Mouse (Mus musculus): ENCODE measurements around the gene Dlgap5. TPM values are rescaled to one million over a fixed set of nuclear protein-coding genes. Genes with fewer than 3 reads are reported as not detected.

Dlgap5 gene
- total and polyA plus RNA-seq, 3 experiments = 45.0 to 71.2 (median 62.4) TPM

- Histone ChIP-seq H3K79me2 (ENCODE audit: control insufficient read depth, insufficient read depth, low read length, poor library complexity) (no peaks in the 10 kb centered on the region), H3K36me3 (ENCODE audit: control insufficient read depth in 1 of 2, insufficient read depth in 2 of 2, low read length in 2 of 2) (no peaks in the 10 kb centered on the region), H3K4me1 (ENCODE audit: control insufficient read depth in 1 of 2, insufficient read depth in 2 of 2, low read length in 2 of 2) (no peaks in the 10 kb centered on the region), H3K9me3 (replicated peaks; ENCODE audit: insufficient read depth, low read length) (no peaks in the 10 kb centered on the region), H3K4me3 (ENCODE audit: control insufficient read depth in 1 of 2, insufficient read depth in 1 of 2, low read depth in 2 of 2, low read length in 2 of 2) (no peak overlapping the region), H3K9ac (ENCODE audit: control insufficient read depth, low read depth, low read length, poor library complexity, severe bottlenecking) (no peak overlapping the region), H3K27me3 (ENCODE audit: control insufficient read depth in 1 of 2, insufficient read depth in 2 of 2, low read length in 2 of 2) (peaks cover 14 to 19% of the 10 kb centered on the region in 2 experiments), H3K27ac (ENCODE audit: control insufficient read depth, low read depth, low read length) (no peak overlapping the region)
- DNase-seq (ENCODE audit: low read depth, low spot score) = no peak
- TF ChIP-seq POLR2AphosphoS5 (IDR thresholded peaks at IDR 0.05; ENCODE audit: borderline replicate concordance, low read depth, low read length) = no peak
- TF ChIP-seq RCOR1 (IDR thresholded peaks at IDR 0.05; ENCODE audit: low read depth, low read length) = no peak
- TF ChIP-seq TBP (IDR thresholded peaks at IDR 0.05; ENCODE audit: low read depth, low read length) = no peak
- no peak for TF ChIP-seq POLR2A (IDR thresholded peaks at IDR 0.05; ENCODE audit: control insufficient read depth in 1 of 2, insufficient read depth in 1 of 2, low read depth in 1 of 2, low read length in 2 of 2, poor library complexity in 1 of 2)
- TF ChIP-seq GATA1 (IDR thresholded peaks at IDR 0.05; ENCODE audit: low read depth, low read length) = no peak
- no peak for TF ChIP-seq ZMIZ1 (IDR thresholded peaks at IDR 0.05; ENCODE audit: low read depth, low read length)
- TF ChIP-seq MXI1 (IDR thresholded peaks at IDR 0.05; ENCODE audit: low read depth, low read length) = no peak
- TF ChIP-seq SIN3A (IDR thresholded peaks at IDR 0.05; ENCODE audit: low read length) = no peak
- TF ChIP-seq RAD21 (IDR thresholded peaks at IDR 0.05; ENCODE audit: low read depth, low read length) = no peak
- no peak for TF ChIP-seq MYC (IDR thresholded peaks at IDR 0.05; ENCODE audit: low read depth, low read length)
- TF ChIP-seq ZC3H11A (IDR thresholded peaks at IDR 0.05; ENCODE audit: low read depth, low read length) = no peak
- TF ChIP-seq ZNF384 (IDR thresholded peaks at IDR 0.05; ENCODE audit: low read depth, low read length) = no peak
- no peak for TF ChIP-seq MYB (IDR thresholded peaks at IDR 0.05; ENCODE audit: low read depth, low read length)
- no peak for TF ChIP-seq USF1 (IDR thresholded peaks at IDR 0.05; ENCODE audit: low read depth, low read length)
- TF ChIP-seq TCF12 (IDR thresholded peaks at IDR 0.05; ENCODE audit: low read depth, low read length) = no peak
- no peak for TF ChIP-seq CHD1 (IDR thresholded peaks at IDR 0.05; ENCODE audit: low read depth, low read length)
- no peak for TF ChIP-seq POLR2AphosphoS2 (IDR thresholded peaks at IDR 0.05; ENCODE audit: low read length)
Measured at GRCm38 (mm10) chr14:47465468-47466175, 47.4 kb upstream of the Dlgap5 start.

GRCm38 (mm10) chr14:47464426-47464825 lies 46.2 kb upstream of the Dlgap5 start:
- no peak overlapping the region for H3K27ac ChIP-seq (ENCODE audit: control insufficient read depth, low read depth, low read length)
- H3K27me3 ChIP-seq (ENCODE audit: control insufficient read depth in 1 of 2, insufficient read depth in 2 of 2, low read length in 2 of 2) = peaks cover 17 to 19% of the 10 kb centered on the region in 2 experiments
- no peak overlapping the region for H3K4me3 ChIP-seq (ENCODE audit: control insufficient read depth in 1 of 2, insufficient read depth in 1 of 2, low read depth in 2 of 2, low read length in 2 of 2)
- no peak for DNase-seq (ENCODE audit: low read depth, low spot score)
- no peaks in the 10 kb centered on the region for H3K79me2 ChIP-seq (ENCODE audit: control insufficient read depth, insufficient read depth, low read length, poor library complexity)
- TF ChIP-seq MAZ (IDR thresholded peaks at IDR 0.05; ENCODE audit: low read depth, low read length) = no peak
- no peak for TF ChIP-seq TCF12 (IDR thresholded peaks at IDR 0.05; ENCODE audit: low read depth, low read length)
- TF ChIP-seq UBTF (IDR thresholded peaks at IDR 0.05; ENCODE audit: borderline replicate concordance, insufficient read depth, low read depth, low read length) = no peak
- TF ChIP-seq ZNF384 (IDR thresholded peaks at IDR 0.05; ENCODE audit: low read depth, low read length) = no peak
- no peak for TF ChIP-seq BHLHE40 (IDR thresholded peaks at IDR 0.05; ENCODE audit: borderline replicate concordance, low read depth, low read length)
- TF ChIP-seq USF2 (IDR thresholded peaks at IDR 0.05; ENCODE audit: borderline replicate concordance in 1 of 2, insufficient read depth in 1 of 2, low read depth in 1 of 2, low read length in 2 of 2) = no peak
- TF ChIP-seq CHD2 (IDR thresholded peaks at IDR 0.05; ENCODE audit: low read length) = no peak
- no peak for TF ChIP-seq USF1 (IDR thresholded peaks at IDR 0.05; ENCODE audit: low read depth, low read length)
- no peaks in the 10 kb centered on the region for H3K36me3 ChIP-seq (ENCODE audit: control insufficient read depth in 1 of 2, insufficient read depth in 2 of 2, low read length in 2 of 2)
- H3K9ac ChIP-seq (ENCODE audit: control insufficient read depth, low read depth, low read length, poor library complexity, severe bottlenecking) = no peak overlapping the region
- H3K4me1 ChIP-seq (ENCODE audit: control insufficient read depth in 1 of 2, insufficient read depth in 2 of 2, low read length in 2 of 2) = no peaks in the 10 kb centered on the region
- H3K9me3 ChIP-seq (replicated peaks; ENCODE audit: insufficient read depth, low read length) = no peaks in the 10 kb centered on the region
